Mouse (Mus musculus) common myeloid progenitor, adult 5-6 weeks (primary cell): ENCODE results near the gene Krt2. TPM values are rescaled to one million over a fixed set of nuclear protein-coding genes. Genes with fewer than 3 reads are reported as not detected.

ENCODE experiments used
- ATAC-seq: replicated peaks from 2 replicates; pipeline ENCODE4 v1.8.0; 2016; ENCODE audit warnings: low read depth, mild to moderate bottlenecking, moderate TSS enrichment, inconsistent platforms; ENCODE audit not compliant: poor library complexity, severe bottlenecking
- total RNA-seq: library from RNA; stranded (forward); fragments of 200-1000, 187-1606 nt; gene quantifications from 2 replicates; pipeline ENCODE4 v1.2.3, GENCODE M21; 2017

Krt2 gene
- total RNA-seq, result not detected in 2 replicates

- ATAC-seq, result no peak
Observed at GRCm38 (mm10) chr15:101817875-101818274, at the start of gene Krt2. Gene Krt2 (minus strand): TSS chr15:101818169.

- ATAC-seq, result no peak
Observed at GRCm38 (mm10) chr15:101866754-101867153, 48.8 kb upstream of the Krt2 start.

GRCm38 (mm10) chr15:101860421-101861130 lies 42.6 kb upstream of the Krt2 start:
- ATAC-seq, result no peak

GRCm38 (mm10) chr15:101859735-101860170 lies 41.8 kb upstream of the Krt2 start:
- peak; percentile 72 for ATAC-seq

GRCm38 (mm10) chr15:101858673-101859425 lies 40.9 kb upstream of the Krt2 start:
- 0 out of 2 replicates have a peak, but pooled peaks have one; percentile 42 for ATAC-seq

- ATAC-seq, result no peak
Observed at GRCm38 (mm10) chr15:101856696-101857095, 38.7 kb upstream of the Krt2 start.

- ATAC-seq, result no peak
Observed at GRCm38 (mm10) chr15:101855732-101856131, 37.8 kb upstream of the Krt2 start.

- no peak for ATAC-seq
Observed at GRCm38 (mm10) chr15:101854294-101854693, 36.3 kb upstream of the Krt2 start.

GRCm38 (mm10) chr15:101852571-101852970 lies 34.6 kb upstream of the Krt2 start:
- no peak for ATAC-seq

GRCm38 (mm10) chr15:101850694-101851093 lies 32.7 kb upstream of the Krt2 start, which contains the start of gene Krt1:
Gene Krt1 (minus strand): TSS chr15:101850794.
- no peak for ATAC-seq

- ATAC-seq, result peak; percentile 92
Observed at GRCm38 (mm10) chr15:101845971-101846403, 28.0 kb upstream of the Krt2 start.

GRCm38 (mm10) chr15:101843192-101843591 lies 25.2 kb upstream of the Krt2 start:
- ATAC-seq, result no peak

- ATAC-seq, result no peak
Observed at GRCm38 (mm10) chr15:101834784-101835328, 16.9 kb upstream of the Krt2 start.

GRCm38 (mm10) chr15:101833131-101833530 lies 15.2 kb upstream of the Krt2 start:
- no peak for ATAC-seq

- no peak for ATAC-seq
Observed at GRCm38 (mm10) chr15:101829441-101829840, 11.5 kb upstream of the Krt2 start.

- no peak for ATAC-seq
Observed at GRCm38 (mm10) chr15:101821786-101822185, 3.8 kb upstream of the Krt2 start.

GRCm38 (mm10) chr15:101803052-101803822 lies 14.7 kb downstream of the Krt2 start:
- ATAC-seq, result no peak

- ATAC-seq, result no peak
Observed at GRCm38 (mm10) chr15:101802296-101802835, 15.6 kb downstream of the Krt2 start, which contains the start of gene Krt73. Gene Krt73 (minus strand): TSS chr15:101802346.

GRCm38 (mm10) chr15:101790867-101791266 lies 27.1 kb downstream of the Krt2 start:
- ATAC-seq, result no peak

- ATAC-seq, result no peak
Observed at GRCm38 (mm10) chr15:101786360-101786759, 31.6 kb downstream of the Krt2 start, which contains the start of gene Krt72. Gene Krt72 (minus strand): TSS chr15:101786460.
